Mouse (Mus musculus): ENCODE results near the gene Gm9970. TPM values are rescaled to one million over a fixed set of nuclear protein-coding genes. Genes with fewer than 3 reads are reported as not detected.

The Gm9970 gene
- total and polyA plus RNA-seq, 3 experiments: 0.10 TPM; not detected in 2

- DNase-seq (ENCODE audit: low spot score): no peak
- H3K9me3 ChIP-seq (replicated peaks): no peaks in the 10 kb centered on the region
- H3K27me3 ChIP-seq (ENCODE audit: insufficient read depth, low read length): no peaks in the 10 kb centered on the region
- no peak for TF ChIP-seq CTCF (IDR thresholded peaks at IDR 0.05; ENCODE audit: low read depth, low read length)
- TF ChIP-seq TAL1 (conservative IDR thresholded peaks at IDR 0.05; ENCODE audit: low read depth, low read length): no peak
- no peak for TF ChIP-seq GATA2 (IDR thresholded peaks at IDR 0.05; ENCODE audit: borderline replicate concordance, low read depth, low read length)
- no peak for TF ChIP-seq POLR2AphosphoS5 (IDR thresholded peaks at IDR 0.05; ENCODE audit: insufficient replicate concordance, low read depth, low read length)
- TF ChIP-seq GATA1 (IDR thresholded peaks at IDR 0.05; ENCODE audit: borderline replicate concordance, low read length): no peak
- ATAC-seq (ENCODE audit: extremely low read depth, insufficient number of reproducible peaks, low FRiP score, poor library complexity, severe bottlenecking): no peak
- H3K4me1 ChIP-seq (ENCODE audit: insufficient read depth, low read depth, low read length): peaks cover 84% of the 10 kb centered on the region
- no peak overlapping the region; the same call in 1 of the 2 replicates for H3K4me3 ChIP-seq (ENCODE audit: low read depth, low read length)
- H3K36me3 ChIP-seq (replicated peaks): peaks cover 89% of the 10 kb centered on the region
Measured at GRCm38 (mm10) chr5:31198616-31199320, 42.3 kb downstream of the Gm9970 start.

GRCm38 (mm10) chr5:31198170-31198569 is 42.9 kb downstream of the Gm9970 start:
- DNase-seq (ENCODE audit: low spot score): no peak
- no peaks in the 10 kb centered on the region for H3K27me3 ChIP-seq (ENCODE audit: insufficient read depth, low read length)
- H3K36me3 ChIP-seq (replicated peaks): peaks cover 83% of the 10 kb centered on the region

GRCm38 (mm10) chr5:31197072-31197471 is 44.0 kb downstream of the Gm9970 start:
- H3K27me3 ChIP-seq (ENCODE audit: insufficient read depth, low read length): no peaks in the 10 kb centered on the region
- H3K9me3 ChIP-seq (replicated peaks): no peaks in the 10 kb centered on the region
- peaks cover 73% of the 10 kb centered on the region for H3K36me3 ChIP-seq (replicated peaks)
- TF ChIP-seq POLR2AphosphoS5 (IDR thresholded peaks at IDR 0.05; ENCODE audit: insufficient replicate concordance, low read depth, low read length) (no peak), GATA1 (IDR thresholded peaks at IDR 0.05; ENCODE audit: borderline replicate concordance, low read length) (no peak), GATA2 (IDR thresholded peaks at IDR 0.05; ENCODE audit: borderline replicate concordance, low read depth, low read length) (no peak), CTCF (IDR thresholded peaks at IDR 0.05; ENCODE audit: low read depth, low read length) (no peak), TAL1 (conservative IDR thresholded peaks at IDR 0.05; ENCODE audit: low read depth, low read length) (no peak)
- ATAC-seq (ENCODE audit: extremely low read depth, insufficient number of reproducible peaks, low FRiP score, poor library complexity, severe bottlenecking) (no peak), DNase-seq (ENCODE audit: low spot score) (no peak)
- peaks cover 74% of the 10 kb centered on the region for H3K4me1 ChIP-seq (ENCODE audit: insufficient read depth, low read depth, low read length)
- no peak overlapping the region for H3K4me3 ChIP-seq (ENCODE audit: low read depth, low read length)

More at GRCm38 (mm10) chr5:31198170-31198569, 42.9 kb downstream of the Gm9970 start:
- H3K9me3 ChIP-seq (replicated peaks): no peaks in the 10 kb centered on the region
- ATAC-seq (ENCODE audit: extremely low read depth, insufficient number of reproducible peaks, low FRiP score, poor library complexity, severe bottlenecking): no peak
- TF ChIP-seq TAL1 (conservative IDR thresholded peaks at IDR 0.05; ENCODE audit: low read depth, low read length) (no peak), CTCF (IDR thresholded peaks at IDR 0.05; ENCODE audit: low read depth, low read length) (no peak), GATA1 (IDR thresholded peaks at IDR 0.05; ENCODE audit: borderline replicate concordance, low read length) (no peak), POLR2AphosphoS5 (IDR thresholded peaks at IDR 0.05; ENCODE audit: insufficient replicate concordance, low read depth, low read length) (no peak), GATA2 (IDR thresholded peaks at IDR 0.05; ENCODE audit: borderline replicate concordance, low read depth, low read length) (no peak)
- H3K4me1 ChIP-seq (ENCODE audit: insufficient read depth, low read depth, low read length): peaks cover 83% of the 10 kb centered on the region
- no peak overlapping the region; the same call in 1 of the 2 replicates for H3K4me3 ChIP-seq (ENCODE audit: low read depth, low read length)

- Histone ChIP-seq H3K27me3 (ENCODE audit: insufficient read depth, low read length) (no peaks in the 10 kb centered on the region), H3K4me1 (ENCODE audit: insufficient read depth, low read depth, low read length) (peaks cover 76% of the 10 kb centered on the region), H3K9me3 (replicated peaks) (no peaks in the 10 kb centered on the region), H3K36me3 (replicated peaks) (peaks cover 73% of the 10 kb centered on the region), H3K4me3 (ENCODE audit: low read depth, low read length) (no peak overlapping the region)
- DNase-seq (ENCODE audit: low spot score) (no peak), ATAC-seq (ENCODE audit: extremely low read depth, insufficient number of reproducible peaks, low FRiP score, poor library complexity, severe bottlenecking) (no peak)
- TF ChIP-seq TAL1 (conservative IDR thresholded peaks at IDR 0.05; ENCODE audit: low read depth, low read length) (no peak), CTCF (IDR thresholded peaks at IDR 0.05; ENCODE audit: low read depth, low read length) (no peak)
Measured at GRCm38 (mm10) chr5:31196207-31196606, 44.8 kb downstream of the Gm9970 start.

- Histone ChIP-seq H3K36me3 (replicated peaks) (peaks cover 76% of the 10 kb centered on the region), H3K27me3 (ENCODE audit: insufficient read depth, low read length) (no peaks in the 10 kb centered on the region), H3K4me3 (ENCODE audit: low read depth, low read length) (no peak overlapping the region), H3K9me3 (replicated peaks) (no peaks in the 10 kb centered on the region), H3K4me1 (ENCODE audit: insufficient read depth, low read depth, low read length) (peaks cover 79% of the 10 kb centered on the region)
- TF ChIP-seq GATA2 (IDR thresholded peaks at IDR 0.05; ENCODE audit: borderline replicate concordance, low read depth, low read length) (no peak), CTCF (IDR thresholded peaks at IDR 0.05; ENCODE audit: low read depth, low read length) (no peak), TAL1 (conservative IDR thresholded peaks at IDR 0.05; ENCODE audit: low read depth, low read length) (no peak), POLR2AphosphoS5 (IDR thresholded peaks at IDR 0.05; ENCODE audit: insufficient replicate concordance, low read depth, low read length) (no peak; the same call in 1 of the 2 replicates), GATA1 (IDR thresholded peaks at IDR 0.05; ENCODE audit: borderline replicate concordance, low read length) (no peak)
- ATAC-seq (ENCODE audit: extremely low read depth, insufficient number of reproducible peaks, low FRiP score, poor library complexity, severe bottlenecking) (no peak), DNase-seq (ENCODE audit: low spot score) (no peak)
Measured at GRCm38 (mm10) chr5:31195671-31196070, 45.4 kb downstream of the Gm9970 start.

GRCm38 (mm10) chr5:31194486-31195485 is 46.2 kb downstream of the Gm9970 start:
- TF ChIP-seq POLR2AphosphoS5 (IDR thresholded peaks at IDR 0.05; ENCODE audit: insufficient replicate concordance, low read depth, low read length): no peak
- no peak for TF ChIP-seq TAL1 (conservative IDR thresholded peaks at IDR 0.05; ENCODE audit: low read depth, low read length)
- no peak for TF ChIP-seq GATA2 (IDR thresholded peaks at IDR 0.05; ENCODE audit: borderline replicate concordance, low read depth, low read length)
- no peak for TF ChIP-seq CTCF (IDR thresholded peaks at IDR 0.05; ENCODE audit: low read depth, low read length)
- TF ChIP-seq GATA1 (IDR thresholded peaks at IDR 0.05; ENCODE audit: borderline replicate concordance, low read length): no peak
- no peaks in the 10 kb centered on the region for H3K27me3 ChIP-seq (ENCODE audit: insufficient read depth, low read length)
- H3K36me3 ChIP-seq (replicated peaks): peaks cover 76% of the 10 kb centered on the region
- ATAC-seq (ENCODE audit: extremely low read depth, insufficient number of reproducible peaks, low FRiP score, poor library complexity, severe bottlenecking): no peak
- H3K4me3 ChIP-seq (ENCODE audit: low read depth, low read length): no peak overlapping the region; the same call in 1 of the 2 replicates
- H3K4me1 ChIP-seq (ENCODE audit: insufficient read depth, low read depth, low read length): peaks cover 71% of the 10 kb centered on the region
- H3K9me3 ChIP-seq (replicated peaks): no peaks in the 10 kb centered on the region
- DNase-seq (ENCODE audit: low spot score): no peak
